Mouse (Mus musculus) gastrocnemius, postnatal 4 days (tissue): ENCODE results near the gene Zfp318. TPM values are rescaled to one million over a fixed set of nuclear protein-coding genes. Genes with fewer than 3 reads are reported as not detected.

Experiments used
- DNase-seq, 2 experiments: peaks; one replicate each; pipeline ENCODE4 v3.0.0; 2021 to 2022; ENCODE audit warnings: low spot score in 2 of 2, mixed read lengths in 2 of 2
- total RNA-seq, 2 experiments: library from RNA; stranded (reverse); gene quantifications; 2 replicates each; pipeline ENCODE4 v1.2.3; 2021

The Zfp318 gene
- total RNA-seq, 2 experiments from 2014 or later: 33.9 to 35.0 TPM

- DNase-seq: no peak
These were observed 61.5 kb downstream of the Zfp318 start for GRCm38 (mm10) chr17:46444839-46445579.

DNA sequence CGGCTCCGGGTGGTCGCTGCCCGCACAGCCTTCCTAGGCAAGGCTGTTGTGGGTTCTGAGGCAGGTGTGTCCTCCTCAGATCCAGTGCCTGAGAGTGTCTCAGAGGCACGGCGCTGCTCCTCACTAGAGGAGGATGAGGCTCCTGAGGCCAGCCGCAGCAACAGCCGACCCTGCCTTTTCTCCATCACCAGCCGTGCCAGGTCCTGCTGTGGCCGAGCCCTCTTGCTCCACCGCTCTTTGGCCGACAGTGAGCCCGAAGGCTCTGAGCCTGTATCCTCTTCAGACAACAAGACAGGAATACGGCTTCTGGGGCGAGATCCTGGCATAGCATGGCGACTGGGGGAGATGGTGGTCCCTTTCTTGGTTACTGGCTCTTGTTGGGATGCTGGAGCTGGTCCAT is 62.7 kb downstream of the Zfp318 start:
- DNase-seq: no peak

- no peak for DNase-seq
These were observed 69.2 kb downstream of the Zfp318 start for GRCm38 (mm10) chr17:46452683-46453082.

GRCm38 (mm10) chr17:46453302-46453948 is 69.9 kb downstream of the Zfp318 start:
- no peak for DNase-seq

DNA sequence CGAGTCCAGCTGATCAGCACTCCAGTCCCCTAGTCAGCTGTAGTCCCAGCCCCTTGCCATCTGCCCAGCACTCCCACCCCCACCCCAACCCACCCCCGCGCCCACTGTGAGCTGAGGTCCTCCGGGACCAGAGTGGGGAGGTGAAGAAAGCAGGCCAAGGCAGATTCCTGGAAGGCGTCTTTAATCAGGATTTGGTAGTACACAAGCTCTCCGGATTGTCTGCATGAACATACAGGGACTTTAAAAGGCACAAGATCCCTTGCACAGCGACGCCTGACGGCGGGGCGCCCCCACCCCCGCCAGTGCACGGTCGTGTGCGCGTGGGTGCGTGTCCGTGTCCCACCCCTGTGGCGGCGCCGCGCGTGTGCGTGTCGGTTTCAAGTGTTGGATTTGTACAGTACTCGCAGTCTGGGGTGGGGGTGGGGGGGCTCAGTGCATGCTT is 70.5 kb downstream of the Zfp318 start:
- DNase-seq: no peak

DNA sequence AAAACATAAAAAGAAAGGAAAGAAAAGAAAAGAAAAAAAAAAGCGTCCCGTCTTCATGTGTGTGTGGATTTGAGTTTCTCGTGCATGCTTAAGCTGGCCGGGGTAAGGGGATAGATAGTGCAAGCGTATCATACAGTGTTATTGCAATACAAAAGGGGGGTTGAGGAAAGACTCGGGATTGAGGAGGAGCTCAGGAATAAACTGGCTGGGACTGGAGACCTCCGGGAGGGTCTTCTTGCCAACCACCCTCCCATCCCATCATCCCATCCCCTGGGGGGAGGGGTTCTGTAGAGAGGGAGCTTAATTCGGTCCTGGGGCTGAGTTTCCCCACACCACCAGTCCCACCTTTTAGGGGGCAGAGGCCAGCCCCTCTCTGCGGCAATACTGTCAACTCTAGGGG is 71.0 kb downstream of the Zfp318 start:
- no peak for DNase-seq

DNA sequence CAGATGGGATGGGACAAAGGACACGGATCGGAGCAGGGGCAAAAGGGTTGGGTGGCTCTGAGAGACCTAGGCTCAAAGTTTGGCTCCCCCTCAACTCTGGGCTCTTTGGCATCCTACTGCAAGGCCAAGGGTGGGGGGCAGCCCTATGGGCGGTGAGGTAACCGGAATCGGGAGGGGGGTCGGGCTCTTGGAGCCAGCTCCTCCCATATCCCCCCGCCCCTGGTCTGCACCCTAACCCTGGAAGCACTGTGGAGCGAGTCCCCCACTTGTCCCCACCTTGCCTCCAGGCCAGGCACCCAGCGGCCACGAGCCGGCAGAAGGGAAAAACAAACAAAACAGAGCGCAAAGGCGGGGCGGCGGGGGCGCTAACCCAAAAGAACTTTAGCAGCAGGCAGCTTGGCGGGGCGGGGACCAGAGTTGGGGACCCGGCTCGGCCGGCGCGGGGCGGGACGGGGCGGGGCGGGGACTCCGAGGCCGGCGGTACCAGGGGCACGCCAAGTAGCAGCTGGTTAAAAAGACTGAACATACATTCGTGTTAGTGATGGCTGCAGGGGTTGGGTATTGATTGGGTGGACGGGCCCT is 71.7 kb downstream of the Zfp318 start:
- no peak for DNase-seq

GRCm38 (mm10) chr17:46457791-46458190 is 74.3 kb downstream of the Zfp318 start:
- DNase-seq: no peak

DNA sequence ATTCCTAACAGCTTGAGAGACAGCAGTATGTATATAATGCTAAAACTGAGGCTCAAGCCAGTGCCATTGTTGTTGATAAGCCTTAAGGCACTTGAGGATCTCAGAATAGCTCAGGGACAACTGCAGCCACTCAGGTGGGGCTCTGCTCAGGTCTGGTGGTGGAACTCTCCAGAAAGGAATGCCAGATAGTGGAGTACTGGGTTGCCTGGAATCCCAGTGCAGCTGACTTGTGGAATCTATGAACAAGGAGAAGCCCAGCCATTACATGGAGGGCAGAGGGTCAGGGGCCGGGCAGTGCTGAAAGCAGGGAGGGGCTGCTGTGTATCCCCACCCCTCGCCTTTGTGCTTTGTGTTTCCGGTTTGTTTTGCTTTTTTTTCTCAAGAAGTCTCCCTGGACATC is 74.9 kb downstream of the Zfp318 start:
- no peak for DNase-seq

GRCm38 (mm10) chr17:46460673-46461072 is 77.1 kb downstream of the Zfp318 start:
- no peak for DNase-seq

DNA sequence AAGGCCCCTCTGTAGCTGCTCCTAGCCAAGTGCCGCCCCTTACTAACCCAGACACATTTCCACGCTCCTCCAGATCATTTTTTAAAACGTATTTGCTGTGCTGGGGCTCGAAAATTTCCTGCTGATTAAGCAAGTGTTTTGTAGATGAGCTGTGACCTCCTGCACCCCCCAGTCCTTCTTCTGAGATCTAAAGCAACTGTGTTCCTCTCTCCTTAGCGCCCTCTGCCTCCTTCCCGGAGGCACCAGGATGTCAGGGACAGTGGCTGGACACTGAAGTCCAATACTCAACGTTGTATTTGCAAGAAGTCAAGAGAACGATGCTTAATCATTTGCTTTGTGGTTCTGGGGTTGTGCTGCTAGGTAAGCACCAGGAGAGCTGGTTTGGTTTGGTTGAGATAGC is 77.8 kb downstream of the Zfp318 start:
- DNase-seq: no peak

DNA sequence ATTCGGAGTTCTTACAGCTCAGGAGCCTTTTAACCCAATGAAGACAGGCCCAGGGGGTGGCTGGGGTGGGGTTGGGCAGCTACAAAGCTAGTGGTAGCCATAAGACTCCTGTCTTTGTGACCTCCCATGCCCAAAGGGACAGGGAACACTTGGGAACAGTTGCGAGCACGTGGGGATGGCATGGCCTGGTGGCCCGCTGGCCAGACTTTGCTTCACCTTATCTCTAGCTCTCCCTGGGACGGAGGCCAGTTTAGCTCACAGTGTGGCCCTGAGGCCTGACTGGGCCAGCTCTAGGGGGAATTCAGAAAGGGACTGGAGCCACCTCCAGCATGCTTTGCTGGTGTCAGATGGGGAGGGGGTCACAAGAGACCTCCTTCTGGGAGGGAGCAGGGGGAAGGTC is 78.7 kb downstream of the Zfp318 start:
- DNase-seq: no peak

DNA sequence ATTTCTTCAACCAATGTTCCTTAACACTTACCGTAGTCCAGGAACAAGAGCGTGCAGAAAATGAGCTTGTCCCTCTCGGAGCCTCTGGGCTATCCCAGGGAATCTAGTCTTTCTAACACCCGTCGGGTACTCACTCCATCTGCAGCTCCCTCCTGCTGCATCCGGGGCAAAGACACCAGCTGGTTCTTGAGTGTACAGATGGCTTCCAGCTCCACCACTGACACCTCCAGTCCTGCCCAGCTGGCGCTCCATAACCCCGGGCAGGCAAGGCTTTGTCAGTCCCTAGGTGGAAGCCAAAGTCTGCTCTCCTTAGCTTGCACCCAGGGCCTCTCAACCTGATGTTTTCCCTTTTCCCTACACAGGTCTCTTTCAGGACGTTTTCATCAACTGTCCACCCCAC is 84.3 kb downstream of the Zfp318 start:
- no peak for DNase-seq

Other genes with a start within 250 kb of the Zfp318 start
- 1 to 10 TPM; 1.1 to 1.4 TPM for gene Rsph9, start 239.5 kb upstream of the Zfp318 start, total RNA-seq
- gene Mad2l1bp, start 230.2 kb upstream of the Zfp318 start, total RNA-seq: 10 to 100 TPM; 15.7 to 17.6 TPM
- 10 to 100 TPM; 70.2 to 77.6 TPM for gene Gtpbp2, start 222.7 kb upstream of the Zfp318 start, total RNA-seq
- 10 to 100 TPM; 19.6 to 20.2 TPM for gene Polh, start 181.1 kb upstream of the Zfp318 start, total RNA-seq
- 10 to 100 TPM; 23.0 to 26.8 TPM for gene Xpo5, start 180.9 kb upstream of the Zfp318 start, total RNA-seq
- 10 to 100 TPM; 35.1 to 35.6 TPM for gene Polr1c, start 135.7 kb upstream of the Zfp318 start, total RNA-seq
- 10 to 100 TPM; 76.8 to 81.5 TPM for gene Yipf3, start 135.7 kb upstream of the Zfp318 start, total RNA-seq
- 1 to 10 TPM in 1 of 2 experiments, under 1 TPM in 1; 0.73 to 1.1 TPM for gene Lrrc73, start 130.2 kb upstream of the Zfp318 start, total RNA-seq
- 10 to 100 TPM; 79.8 to 90.9 TPM for gene Tjap1, start 100.7 kb upstream of the Zfp318 start, total RNA-seq
- 1 to 10 TPM; 1.2 to 1.5 TPM for gene Dlk2, start 86.3 kb upstream of the Zfp318 start, total RNA-seq
- gene Abcc10, start 55.4 kb upstream of the Zfp318 start, total RNA-seq: 1 to 10 TPM; 5.3 to 5.4 TPM
- 1 to 10 TPM; 3.7 to 4.8 TPM for gene Crip3, start 45.2 kb downstream of the Zfp318 start, total RNA-seq
- under 1 TPM in 1 of 2 experiments, not detected in 1; 0.21 TPM for gene Slc22a7, start 54.7 kb downstream of the Zfp318 start, total RNA-seq
- gene Ttbk1, start 103.9 kb downstream of the Zfp318 start, total RNA-seq: 1 to 10 TPM in 1 of 2 experiments, under 1 TPM in 1; 0.60 to 1.2 TPM
- gene Dnph1, start 113.0 kb downstream of the Zfp318 start, total RNA-seq: 1 to 10 TPM; 3.6 to 5.2 TPM
- 10 to 100 TPM; 13.5 to 15.0 TPM for gene Cul9, start 162.7 kb downstream of the Zfp318 start, total RNA-seq
- gene Srf, start 172.4 kb downstream of the Zfp318 start, total RNA-seq: 10 to 100 TPM; 81.5 to 84.4 TPM
- gene Ptk7, start 245.8 kb downstream of the Zfp318 start, total RNA-seq: 10 to 100 TPM; 46.2 to 50.0 TPM